Mouse (Mus musculus) cerebellum, postnatal 14 days (tissue): Measurements from ENCODE around the gene Stra6l.

ENCODE experiments used
- DNase-seq, 2 experiments: peaks; one replicate each; pipeline ENCODE4 v3.0.0; 2021; ENCODE audit warnings: mixed read lengths in 2 of 2

The Stra6l gene

DNA sequence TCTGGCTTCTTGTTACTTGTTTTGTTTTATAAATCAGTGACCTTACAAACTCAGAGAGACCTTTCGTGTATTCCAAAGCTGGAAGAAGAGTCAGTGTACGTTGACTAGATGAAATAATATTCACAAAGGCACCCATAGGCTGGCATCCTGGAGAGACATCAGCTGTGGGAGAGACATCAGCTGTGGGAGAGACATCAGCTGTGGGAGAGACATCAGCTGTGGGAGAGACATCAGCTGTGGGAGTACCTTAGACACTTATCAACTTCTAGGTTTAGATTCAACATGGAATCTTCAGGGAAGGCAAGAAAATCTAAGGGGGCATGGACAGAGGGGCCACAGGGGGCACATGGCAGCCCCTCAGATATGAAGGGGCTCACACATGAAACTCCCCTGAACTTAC is 2.2 kb upstream of the Stra6l start:
- DNase-seq = no peak

DNA sequence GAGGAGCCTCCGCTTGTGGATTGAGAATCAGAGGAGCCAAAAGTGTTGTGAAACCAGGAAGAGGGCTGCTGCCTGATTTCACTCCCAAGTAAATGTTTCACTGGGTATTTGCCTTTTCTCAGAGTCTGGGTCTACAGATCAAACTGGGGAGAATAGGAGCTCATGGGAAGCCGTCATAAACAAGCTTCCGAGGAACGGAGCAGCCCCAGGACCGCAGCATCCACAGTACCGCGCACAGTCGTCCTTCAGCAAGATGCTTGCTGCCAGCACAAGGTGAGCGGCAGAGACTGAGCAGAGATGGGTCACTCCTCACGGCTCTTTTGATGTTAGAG is 327 bp downstream of the Stra6l start:
- DNase-seq = no peak

DNA sequence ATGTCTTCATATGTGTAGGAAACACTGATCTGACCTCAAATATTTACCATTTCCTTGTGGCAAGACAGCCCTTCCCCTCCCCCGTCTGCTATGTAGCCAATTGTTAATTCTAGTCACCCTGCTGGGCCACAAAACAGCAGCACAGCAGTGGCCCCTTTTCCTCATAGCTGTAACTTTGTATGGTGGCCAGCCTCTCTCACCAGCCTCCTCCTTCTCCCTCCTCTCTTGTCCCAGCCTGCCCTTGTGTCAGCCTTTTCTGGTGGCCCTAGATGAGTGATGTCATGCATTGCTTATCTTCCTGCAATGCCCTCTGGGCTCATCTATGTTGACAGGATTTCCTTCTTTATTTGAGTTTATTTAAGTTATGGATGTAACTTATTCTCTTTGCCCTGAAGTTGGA is 955 bp downstream of the Stra6l start:
- DNase-seq = no peak

DNA sequence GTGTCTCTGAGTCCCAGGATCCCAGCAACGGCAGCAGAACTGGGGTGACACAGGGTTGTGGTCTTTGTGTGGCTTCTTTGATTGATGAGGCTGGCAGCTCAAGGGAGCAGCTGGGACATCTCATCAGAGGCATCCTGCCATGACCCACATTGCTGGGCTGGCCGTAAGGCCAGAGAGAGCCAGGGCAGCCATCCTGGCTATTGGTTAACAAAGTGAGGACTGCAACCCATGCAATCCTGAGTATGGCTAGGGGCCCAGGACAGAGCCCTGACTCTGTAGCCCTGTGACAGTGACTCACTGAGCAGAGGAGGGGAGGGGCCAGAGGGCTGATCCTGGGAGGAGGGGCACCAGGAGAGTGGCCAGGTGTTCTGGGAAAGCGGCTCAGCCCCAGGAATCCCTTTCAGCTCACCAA is 3.2 kb downstream of the Stra6l start:
- peak; percentile 42 to 48 for DNase-seq

DNA sequence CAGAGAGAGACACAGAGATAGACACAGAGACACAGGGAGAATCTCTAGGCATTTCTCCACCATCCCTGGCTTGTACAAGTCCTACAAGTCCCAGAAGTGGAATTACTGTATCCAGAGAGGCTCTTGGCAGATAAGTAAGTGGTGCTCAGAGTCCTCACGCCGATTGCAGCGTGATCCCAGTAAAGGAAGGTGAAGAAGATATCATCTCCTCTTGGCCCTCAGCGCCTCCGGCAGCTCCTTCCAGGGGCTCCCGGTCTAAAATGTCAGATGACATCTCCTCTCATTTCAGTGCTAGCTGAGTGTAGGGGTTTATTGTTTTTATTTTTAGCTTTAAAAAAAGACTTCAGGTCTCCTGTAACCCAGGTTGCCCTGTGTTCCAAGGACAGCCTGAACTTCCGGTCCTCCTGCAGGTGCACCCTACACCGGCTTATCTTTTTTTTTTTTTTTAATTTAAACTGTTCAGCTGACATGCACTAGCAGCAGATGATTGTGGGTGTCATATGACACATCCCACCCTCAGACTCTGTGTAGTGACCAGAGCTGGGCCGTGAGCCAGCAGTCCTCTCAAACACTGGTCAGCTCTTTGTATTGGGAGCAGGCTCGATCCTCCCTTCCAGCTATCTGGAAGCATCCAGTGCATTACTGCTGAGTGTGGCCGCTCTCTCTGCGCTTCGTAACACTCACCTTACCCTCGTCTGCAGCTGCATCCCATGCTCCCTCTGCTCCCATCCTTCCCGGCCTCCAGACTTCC is 5.2 kb downstream of the Stra6l start:
- no peak for DNase-seq

DNA sequence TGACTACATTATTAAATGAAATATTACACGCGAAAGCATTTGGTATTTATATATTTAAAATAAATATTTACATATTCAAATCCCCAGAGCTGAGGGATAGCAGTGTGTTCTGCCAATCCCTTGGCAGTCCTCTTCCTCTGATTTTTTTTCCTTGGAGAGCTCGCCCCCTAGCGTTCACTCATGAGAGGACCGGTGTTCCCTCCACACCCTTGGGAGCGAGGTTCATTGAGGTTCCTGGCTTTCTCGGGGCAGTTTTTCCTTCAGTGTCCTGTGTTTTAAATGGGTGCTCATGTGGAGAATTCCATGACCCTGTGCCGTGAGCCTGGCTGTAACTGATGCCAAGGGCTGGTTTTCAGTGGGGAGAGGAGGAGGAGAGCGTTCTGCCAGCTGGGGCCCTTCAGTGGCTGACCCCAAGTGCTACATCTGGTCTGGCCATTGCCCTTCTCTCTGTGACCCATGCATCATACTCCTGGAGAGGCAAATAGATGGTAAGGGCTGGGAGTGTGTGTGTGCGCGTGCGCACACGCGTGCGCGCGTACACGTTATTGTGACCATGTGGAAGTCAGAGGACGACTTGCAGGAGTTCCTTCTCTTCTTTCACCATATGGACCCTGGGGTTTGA is 7.5 kb downstream of the Stra6l start:
- DNase-seq = peak; percentile 88 to 93

DNA sequence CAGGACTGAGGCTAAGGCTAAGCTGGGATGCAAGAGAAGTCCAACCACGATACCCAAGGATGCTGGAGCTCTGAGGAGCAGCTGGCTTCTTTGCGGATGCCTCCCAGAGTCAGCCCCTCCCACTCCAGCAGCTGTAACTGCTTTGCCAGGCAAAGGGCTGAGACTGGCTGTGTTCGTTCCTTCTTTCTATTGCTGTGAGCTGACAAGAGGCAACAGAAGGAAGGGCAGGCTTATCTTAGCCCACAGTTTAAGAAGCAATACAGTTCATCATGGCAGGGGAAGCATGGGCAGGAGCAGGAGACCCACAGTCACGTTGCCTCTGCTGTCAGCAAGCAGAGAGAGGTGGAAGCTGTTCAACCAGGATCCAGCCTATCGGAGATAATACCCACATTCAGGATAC is 12.7 kb downstream of the Stra6l start:
- DNase-seq = no peak

DNA sequence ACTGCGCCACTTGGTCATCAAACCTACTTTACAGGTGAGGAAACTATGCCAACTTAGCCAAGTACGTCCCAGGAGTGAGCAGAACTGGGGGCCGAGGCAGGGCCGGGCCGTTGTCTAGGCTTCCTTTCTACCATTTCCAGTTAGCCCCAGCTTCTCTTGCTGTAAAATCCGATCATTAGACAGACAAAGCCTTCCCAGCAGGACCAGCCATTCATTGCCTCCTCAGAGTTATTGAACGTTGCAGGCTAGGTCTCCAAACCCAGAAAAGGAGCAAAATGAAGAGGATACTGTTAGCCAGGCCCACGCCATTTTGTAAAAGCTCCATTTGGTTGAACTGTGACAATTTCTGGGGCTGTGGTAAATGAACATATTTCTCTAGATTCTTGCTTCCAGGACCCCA is 19.0 kb downstream of the Stra6l start:
- DNase-seq = no peak

DNA sequence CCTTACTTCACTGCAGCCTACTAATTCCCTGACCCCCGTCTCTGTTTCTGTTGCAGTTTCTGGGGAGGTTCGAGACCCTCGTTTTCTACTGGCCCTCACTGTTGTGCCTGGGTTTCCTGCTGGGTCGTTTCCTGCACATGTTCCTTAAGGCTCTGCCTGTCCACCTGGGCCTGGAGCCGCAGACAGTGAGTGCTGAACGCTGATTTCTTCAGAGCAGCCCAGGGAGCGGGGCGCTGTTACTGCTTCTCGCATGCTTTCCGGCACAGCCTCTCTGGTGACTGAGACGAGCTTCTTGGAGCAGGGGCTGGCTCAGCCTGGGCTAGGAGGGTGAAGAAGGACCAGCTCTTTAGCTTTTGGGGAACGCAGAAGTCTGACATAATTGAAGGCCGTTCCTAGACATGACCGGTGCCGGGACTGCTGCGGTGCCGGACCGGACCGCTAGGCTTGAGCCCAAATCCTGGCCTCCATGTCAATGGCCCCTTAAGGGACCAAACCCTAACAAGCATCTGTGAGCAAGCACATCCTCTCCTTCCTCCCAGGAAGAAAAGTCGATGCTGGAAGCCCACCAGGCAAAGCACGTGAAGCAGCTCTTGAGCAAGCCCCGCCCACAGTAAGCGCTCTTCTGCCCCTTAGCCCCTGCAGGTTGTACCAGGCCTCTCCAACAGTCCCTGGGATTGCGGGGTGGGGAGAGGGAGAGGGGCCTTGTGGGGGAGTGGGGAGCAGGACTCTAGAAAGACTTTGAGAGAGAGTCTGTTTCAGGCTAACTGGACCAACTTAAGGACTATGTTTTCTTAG is 20.8 kb downstream of the Stra6l start:
- no peak for DNase-seq

DNA sequence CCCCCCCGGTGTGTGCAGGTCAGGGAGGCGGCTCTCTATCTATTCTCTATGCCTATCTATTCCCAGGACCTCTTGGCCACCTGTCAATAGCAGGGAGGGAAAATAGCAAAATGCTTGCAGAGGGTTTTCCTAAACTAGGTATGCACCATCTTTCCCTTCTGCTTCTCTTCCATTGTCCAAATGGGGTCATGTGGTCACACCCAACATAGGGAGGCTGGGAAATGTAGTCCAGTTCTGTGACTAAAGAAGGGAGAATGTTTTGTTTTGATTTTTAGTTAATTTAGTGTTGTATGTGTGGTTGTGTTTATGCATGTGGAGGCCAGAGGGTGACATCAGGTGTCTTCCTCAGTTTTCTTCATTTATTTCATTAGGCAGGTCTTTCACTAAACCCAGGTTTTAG is 23.7 kb downstream of the Stra6l start:
- DNase-seq = no peak

DNA sequence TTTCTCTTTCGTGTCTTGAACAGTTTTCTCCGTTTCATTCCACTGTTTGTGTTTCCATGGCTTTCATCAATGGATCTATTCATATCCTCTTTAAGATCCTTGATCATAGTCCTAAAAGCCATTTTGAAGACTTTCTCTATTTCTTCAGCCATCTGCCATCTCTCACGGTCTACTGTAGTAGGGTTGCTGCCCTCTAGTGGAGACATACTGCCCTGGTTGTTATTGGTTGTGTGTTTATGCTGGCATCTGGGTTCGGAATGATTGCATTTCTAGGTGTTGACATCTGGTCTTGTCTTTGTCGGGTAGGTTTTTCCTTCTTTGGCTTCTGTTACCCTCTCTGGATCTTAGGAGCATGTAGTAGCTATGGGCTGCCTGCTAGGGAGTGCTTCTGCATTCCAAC is 30.5 kb downstream of the Stra6l start:
- DNase-seq = peak; percentile 69 to 77

DNA sequence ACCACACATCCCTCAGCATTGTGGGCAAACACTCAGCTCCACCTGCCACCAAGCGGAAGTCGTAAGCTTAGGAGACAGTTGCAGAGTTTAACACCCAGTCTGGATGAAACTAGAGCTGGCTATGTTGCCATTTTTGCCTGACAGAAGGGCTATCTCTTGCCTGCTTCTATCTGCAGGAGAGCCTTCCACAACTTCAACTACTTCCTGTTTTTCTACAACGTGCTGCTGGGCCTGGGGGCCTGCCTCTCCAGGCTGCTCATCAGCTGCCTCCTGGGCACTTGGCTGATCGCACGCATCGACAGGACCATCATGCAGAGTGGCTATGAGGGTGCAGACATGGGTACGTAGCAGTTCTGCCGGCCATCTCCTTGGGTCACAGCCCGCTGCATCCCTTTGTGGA is 34.1 kb downstream of the Stra6l start:
- no peak for DNase-seq

DNA sequence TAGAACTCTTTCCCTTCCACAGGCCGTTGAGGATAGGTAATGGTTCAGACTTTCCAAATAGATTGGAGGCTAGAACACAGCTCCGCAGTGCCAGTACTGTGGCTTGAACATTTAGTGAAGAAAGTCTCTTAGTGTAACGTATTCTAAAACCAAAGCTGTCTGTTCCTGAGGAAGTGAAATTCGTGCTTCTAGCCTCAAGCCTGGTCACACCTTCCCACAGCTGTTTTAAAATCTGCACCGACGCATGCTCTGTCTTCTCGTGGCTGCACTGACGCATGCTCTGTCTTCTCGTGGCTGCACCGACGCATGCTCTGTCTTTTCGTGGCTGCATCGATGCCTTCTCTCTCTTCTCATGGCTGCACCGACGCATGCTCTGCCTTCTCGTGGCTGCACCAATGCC is 34.8 kb downstream of the Stra6l start:
- DNase-seq = no peak

DNA sequence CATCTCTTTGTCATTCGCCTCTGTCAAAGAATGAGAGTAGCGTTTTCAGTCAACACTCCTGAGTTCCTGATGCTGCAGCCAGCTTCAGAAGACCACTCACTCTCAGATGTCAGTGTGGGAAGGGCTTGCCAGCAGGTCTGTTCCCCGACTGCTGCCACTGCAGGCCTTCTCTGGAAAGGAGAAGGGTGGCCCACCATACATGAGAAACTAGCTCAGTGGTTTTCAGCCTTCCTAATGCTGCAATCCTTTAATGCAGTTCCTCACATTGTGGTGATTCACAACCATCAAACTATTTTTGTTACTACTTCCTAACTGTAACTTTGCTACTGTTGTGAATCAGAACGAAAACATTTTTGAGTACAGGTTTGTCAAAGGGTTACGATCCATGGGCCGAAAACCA is 41.0 kb downstream of the Stra6l start:
- no peak for DNase-seq

DNA sequence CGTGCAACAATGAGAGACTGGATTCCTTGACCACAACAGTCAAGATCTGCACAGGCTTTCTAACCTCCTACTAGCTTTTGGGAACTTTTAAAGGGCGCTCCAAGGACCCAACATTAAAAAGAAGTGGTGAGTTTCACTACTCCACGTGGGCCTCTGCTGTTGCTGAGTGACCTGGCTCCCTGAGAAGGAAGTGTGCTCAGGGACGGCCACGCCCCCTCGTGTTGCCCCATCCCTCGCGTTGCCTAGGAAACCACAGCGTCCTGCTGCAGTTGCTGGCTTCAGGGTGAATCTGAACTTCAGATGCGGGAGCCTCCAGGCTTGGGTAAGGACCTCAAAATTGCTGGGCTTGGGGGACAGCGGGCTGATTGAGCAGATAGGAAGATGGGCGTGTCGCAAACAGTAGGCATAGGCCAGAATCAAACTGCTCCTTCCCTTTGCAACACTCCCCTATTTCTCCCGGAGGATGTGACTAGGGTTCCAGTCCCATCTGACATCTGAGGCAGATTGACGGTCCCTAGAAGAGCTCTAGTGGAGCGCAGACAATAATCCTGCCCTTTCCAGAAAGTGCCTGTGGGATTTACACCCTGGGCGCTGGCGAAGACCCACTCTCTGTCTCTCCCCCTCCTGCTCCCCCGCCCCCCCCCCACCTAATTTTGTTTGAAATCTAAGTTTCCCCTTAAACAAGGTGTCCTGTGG is 41.8 kb downstream of the Stra6l start, which contains the start of gene Ccdc180:
Ccdc180 (plus strand) TSS at position 238 of the 696 bp plus-strand sequence.
- DNase-seq = peak; percentile 14 to 27

DNA sequence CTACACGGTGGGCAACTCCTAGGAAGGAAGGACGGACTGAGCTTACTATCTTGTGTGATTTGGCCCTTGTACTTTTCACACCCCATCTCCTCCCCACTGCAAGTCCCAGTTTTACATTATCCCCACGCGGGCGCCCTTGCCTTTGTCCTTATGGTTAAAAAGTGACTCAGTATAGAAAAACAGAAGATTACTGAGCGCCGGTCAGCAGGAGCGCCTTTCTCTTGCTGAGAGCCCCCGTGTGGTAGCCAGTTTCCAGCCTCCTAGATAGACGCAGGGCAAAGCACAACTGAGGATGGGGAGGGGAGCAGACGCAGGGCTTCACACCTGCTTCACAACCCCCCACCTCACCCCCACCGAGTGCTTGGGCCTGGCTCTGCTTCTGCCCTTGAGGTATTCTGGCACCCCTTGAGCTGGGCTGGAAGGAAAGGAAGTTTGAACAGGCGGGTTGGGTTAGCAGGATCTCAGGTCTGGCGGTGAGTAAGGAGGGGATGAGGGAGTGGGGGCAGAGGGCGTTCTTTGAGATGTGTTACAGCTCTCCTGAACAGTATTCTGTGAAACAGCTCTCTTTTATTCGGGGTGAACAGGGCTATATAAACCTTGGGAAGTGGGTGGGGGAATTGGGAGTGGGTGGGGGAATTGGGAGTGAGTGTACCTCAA is 48.1 kb downstream of the Stra6l start:
- DNase-seq = no peak

DNA sequence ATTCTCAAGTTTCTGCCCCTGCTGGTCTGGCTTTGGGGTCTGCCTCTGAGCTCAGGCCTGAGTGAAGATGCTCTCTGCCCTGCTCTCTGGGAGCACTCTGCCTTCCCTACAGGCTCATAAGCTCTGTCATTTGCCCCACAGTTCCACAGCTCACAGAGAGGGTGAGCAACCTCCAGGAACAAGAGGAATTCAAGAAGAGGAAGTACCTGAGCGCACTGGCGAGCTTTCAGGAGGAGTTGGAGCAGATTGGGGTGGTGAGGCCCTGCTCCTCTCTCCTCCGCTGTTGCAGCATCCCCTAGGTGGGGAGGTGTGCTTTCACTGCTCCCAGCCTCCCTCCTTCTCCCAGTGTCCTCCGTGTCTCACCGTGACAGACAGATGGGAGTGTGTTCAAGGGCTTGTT is 49.9 kb downstream of the Stra6l start:
- no peak for DNase-seq

DNA sequence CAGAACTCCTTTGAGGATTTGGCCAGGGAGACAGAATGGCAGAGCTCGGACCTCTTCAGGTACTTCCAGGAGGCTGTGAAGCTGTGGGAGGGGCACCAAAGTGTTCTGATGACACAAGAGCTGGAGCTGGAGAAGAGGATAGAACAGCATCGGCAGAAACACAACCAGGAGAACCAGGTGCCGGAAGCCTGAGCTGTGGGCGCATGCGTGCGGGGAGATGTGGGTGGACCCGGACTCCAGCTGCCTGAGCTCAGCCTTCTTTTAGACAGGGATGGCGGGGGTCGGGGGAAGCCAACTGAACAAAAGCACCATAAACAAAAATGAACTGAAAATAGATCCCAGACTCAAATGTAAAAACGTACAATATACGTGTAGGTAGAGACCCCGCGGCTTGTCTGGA is 60.8 kb downstream of the Stra6l start:
- DNase-seq = no peak

DNA sequence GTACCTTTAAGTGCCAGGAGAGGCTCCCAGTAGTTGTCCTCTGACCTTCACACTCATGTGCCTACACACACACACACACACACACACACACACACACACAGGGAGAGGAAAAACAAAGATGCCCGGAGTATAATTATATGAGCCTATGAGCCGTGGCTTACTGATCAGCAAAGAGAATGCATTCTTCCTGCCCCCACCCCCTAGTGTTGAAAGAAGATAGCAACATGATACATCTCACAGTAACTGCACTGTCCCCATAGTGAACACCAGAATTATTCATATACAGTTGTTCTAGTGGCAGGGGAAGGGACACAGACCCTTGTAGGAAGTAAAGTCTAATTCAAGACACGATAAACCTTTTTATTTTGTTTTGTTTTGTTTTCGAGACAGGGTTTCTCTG is 61.5 kb downstream of the Stra6l start:
- DNase-seq = no peak

DNA sequence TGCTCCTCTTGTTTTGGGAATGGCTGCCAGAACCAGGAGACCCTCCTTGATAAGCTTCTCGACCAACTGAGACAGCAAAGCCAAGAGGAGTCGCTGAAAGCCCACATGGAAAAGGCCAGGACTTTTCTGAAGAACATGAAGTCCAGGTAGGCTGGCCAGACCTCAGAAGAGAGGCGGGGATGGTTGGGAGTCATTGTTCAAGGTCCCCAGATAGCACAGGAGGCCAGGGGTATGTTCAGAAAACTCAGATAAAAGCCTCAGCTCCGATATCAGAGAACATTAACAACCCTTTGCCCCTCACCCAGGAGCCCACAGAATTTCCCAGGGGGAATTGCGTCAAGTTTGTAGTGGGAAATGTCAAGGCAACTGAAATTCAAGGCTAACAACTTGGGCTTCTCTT is 62.8 kb downstream of the Stra6l start:
- no peak for DNase-seq

DNA sequence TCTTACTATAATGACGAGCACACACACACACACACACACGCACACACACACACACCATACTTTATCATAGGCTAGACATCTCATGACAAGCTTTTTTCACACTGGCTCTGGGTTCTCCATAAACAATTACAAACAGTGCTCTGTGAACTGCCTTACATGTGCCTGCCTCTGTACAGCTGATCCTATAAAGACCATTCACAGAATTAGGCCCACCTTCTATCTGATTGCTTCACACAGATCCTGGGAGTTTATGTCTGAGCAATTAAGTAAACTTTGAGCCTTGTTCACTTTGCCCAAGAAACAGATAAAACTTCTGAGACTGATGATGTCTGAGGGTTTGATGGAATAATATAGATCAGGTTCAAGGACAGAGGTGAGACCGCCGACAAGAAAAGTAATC is 63.4 kb downstream of the Stra6l start:
- no peak for DNase-seq

DNA sequence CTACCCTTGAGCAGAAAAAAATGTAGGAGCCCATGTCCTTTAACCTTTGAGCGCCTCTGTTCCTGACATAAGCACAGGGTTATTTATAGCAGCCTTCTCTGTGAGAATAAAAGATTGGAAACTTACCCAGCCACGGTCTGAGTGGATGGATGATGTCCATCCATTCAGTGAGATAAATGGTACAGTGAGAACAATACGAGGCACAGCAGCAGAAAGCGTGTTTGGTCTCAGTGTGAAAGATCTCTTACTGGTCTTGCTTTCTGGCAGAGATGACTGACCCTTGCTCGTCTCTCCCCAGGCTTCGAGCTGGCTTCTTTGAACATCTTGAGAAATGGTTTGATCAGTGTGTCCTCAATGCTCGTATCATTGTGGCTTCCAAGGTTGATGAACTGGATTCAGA is 68.6 kb downstream of the Stra6l start:
- no peak for DNase-seq
